Mouse (Mus musculus): Measurements from ENCODE around the gene Vmn2r62.
"Not testable (repeated sequence)": the region's sequence is repeated elsewhere in the genome, so short reads cannot be mapped to it uniquely, and the experiment has no call there.

Vmn2r62 gene

GRCm38 (mm10) chr7:42793425-42793824, at the start of gene Vmn2r62:
Gene Vmn2r62 (minus strand): TSS chr7:42793525.
- DNase-seq (ENCODE audit: low spot score): not testable (repeated sequence)

- not testable (repeated sequence) for DNase-seq (ENCODE audit: low spot score)
Observed at GRCm38 (mm10) chr7:42838366-42838765, 45.0 kb upstream of the Vmn2r62 start.

GRCm38 (mm10) chr7:42832221-42832620, 38.9 kb upstream of the Vmn2r62 start:
- no peak for DNase-seq (ENCODE audit: low spot score)

- DNase-seq (ENCODE audit: low spot score): no peak
Observed at GRCm38 (mm10) chr7:42749836-42750235, 43.5 kb downstream of the Vmn2r62 start.

- no peak for DNase-seq (ENCODE audit: low spot score)
Observed at GRCm38 (mm10) chr7:42738536-42739210, 54.7 kb downstream of the Vmn2r62 start.

GRCm38 (mm10) chr7:42726917-42727316, 66.4 kb downstream of the Vmn2r62 start, which contains the start of gene Gm17067:
Gene Gm17067 (minus strand): TSS chr7:42727017.
- DNase-seq (ENCODE audit: low spot score): not testable (repeated sequence)

All from embryo, embryonic 10 days (tissue).